Mouse (Mus musculus): ENCODE data around the gene Map3k3. TPM values are rescaled to one million over a fixed set of nuclear protein-coding genes. Genes with fewer than 3 reads are reported as not detected.

Map3k3 gene
- total RNA-seq (2021) = 35.2 and 50.6 TPM in 2 replicates
- long read RNA-seq, transcript Map3k3-201 (16 exons, 3,450 nt) = major isoform, 23 of 29 reads
- long read RNA-seq, partial matches to known transcripts = 3 of 29 reads
- long read RNA-seq, other reads (novel, unspliced or antisense) = 3 of 29 reads

- DNase-seq = peak; percentile 97
These were observed at the start of gene Map3k3 for GRCm38 (mm10) chr11:106083708-106084701. Map3k3 (plus strand) TSS chr11:106084613.

- no peak for DNase-seq
These were observed 49.4 kb upstream of the Map3k3 start for GRCm38 (mm10) chr11:106034986-106035385.

GRCm38 (mm10) chr11:106036548-106037417, 47.6 kb upstream of the Map3k3 start, which contains the start of gene Dcaf7:
Dcaf7 (plus strand) TSS chr11:106036872.
- peak; percentile 94 for DNase-seq

- DNase-seq = no peak
These were observed 47.0 kb upstream of the Map3k3 start for GRCm38 (mm10) chr11:106037418-106037751.

- no peak for DNase-seq
These were observed 40.1 kb upstream of the Map3k3 start for GRCm38 (mm10) chr11:106044349-106044748.

- no peak for DNase-seq
These were observed 39.2 kb upstream of the Map3k3 start for GRCm38 (mm10) chr11:106045256-106045655.

GRCm38 (mm10) chr11:106045780-106046179, 38.6 kb upstream of the Map3k3 start:
- DNase-seq = no peak

- DNase-seq = no peak
These were observed 37.8 kb upstream of the Map3k3 start for GRCm38 (mm10) chr11:106046584-106046983.

- DNase-seq = no peak
These were observed 30.5 kb upstream of the Map3k3 start for GRCm38 (mm10) chr11:106053921-106054320.

- no peak for DNase-seq
These were observed 29.8 kb upstream of the Map3k3 start for GRCm38 (mm10) chr11:106054600-106054999.

- no peak for DNase-seq
These were observed 29.1 kb upstream of the Map3k3 start for GRCm38 (mm10) chr11:106055341-106055740.

GRCm38 (mm10) chr11:106056819-106057491, 27.5 kb upstream of the Map3k3 start:
- DNase-seq = no peak

- no peak for DNase-seq
These were observed 26.4 kb upstream of the Map3k3 start for GRCm38 (mm10) chr11:106058020-106058419.

- DNase-seq = no peak
These were observed 23.9 kb upstream of the Map3k3 start for GRCm38 (mm10) chr11:106060549-106060948.

GRCm38 (mm10) chr11:106061311-106061710, 23.1 kb upstream of the Map3k3 start:
- DNase-seq = no peak

- DNase-seq = no peak
These were observed 20.7 kb upstream of the Map3k3 start for GRCm38 (mm10) chr11:106063756-106064155.

GRCm38 (mm10) chr11:106065073-106065922, 19.1 kb upstream of the Map3k3 start:
- DNase-seq = no peak

- DNase-seq = peak; percentile 95
These were observed 18.4 kb upstream of the Map3k3 start, which contains the start of gene Taco1 for GRCm38 (mm10) chr11:106065923-106066571. Taco1 (plus strand) TSS chr11:106066061.

GRCm38 (mm10) chr11:106066616-106067015, 17.8 kb upstream of the Map3k3 start:
- DNase-seq = peak; percentile 47

GRCm38 (mm10) chr11:106073774-106074173, 10.6 kb upstream of the Map3k3 start:
- no peak for DNase-seq
